Mouse (Mus musculus): ENCODE measurements around the gene Ten1. TPM values are rescaled to one million over a fixed set of nuclear protein-coding genes. Genes with fewer than 3 reads are reported as not detected.

Gene Ten1
- polyA plus RNA-seq, 1 experiment from 2014 or later: 78.2 TPM

DNA sequence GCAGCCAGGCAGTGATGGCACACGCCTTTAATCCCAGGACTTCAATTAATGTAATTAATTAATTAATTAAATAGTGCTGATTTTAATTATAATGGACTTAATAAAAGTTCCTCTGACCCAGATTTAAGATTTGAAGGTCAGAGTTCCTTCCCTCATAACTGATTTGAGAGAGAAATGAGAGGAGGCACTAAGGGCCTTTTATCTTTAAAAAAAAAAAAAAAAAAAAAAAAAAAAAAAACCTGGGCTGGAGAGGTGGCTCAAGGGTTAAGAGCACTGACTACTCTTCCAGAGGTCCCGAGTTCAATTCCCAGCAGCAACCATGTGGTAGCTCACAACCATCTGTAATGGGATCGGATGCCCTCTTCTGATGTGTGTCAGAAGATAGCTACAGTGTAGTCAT, 10.0 kb downstream of the Ten1 start:
- H3K27ac ChIP-seq (ENCODE audit: low read length): no peak overlapping the region
- H3K4me1 ChIP-seq (ENCODE audit: control insufficient read depth, insufficient read depth, low read length): peaks cover 4% of the 10 kb centered on the region; the same call in 1 of the 2 replicates
- H3K4me2 ChIP-seq (ENCODE audit: low read depth, low read length): no peak overlapping the region
- no peaks in the 10 kb centered on the region; the same call in 1 of the 2 replicates for H3K36me3 ChIP-seq (ENCODE audit: control insufficient read depth, insufficient read depth, low read length)
- no peaks in the 10 kb centered on the region for H3K9me3 ChIP-seq (replicated peaks; ENCODE audit: control insufficient read depth, low read length)
- no peak overlapping the region for H3K9ac ChIP-seq (ENCODE audit: low read length)
- 81% methylated on average over 3 of the region's 3 CpGs for WGBS
- no peak for ATAC-seq (ENCODE audit: insufficient read depth, low FRiP score)
- H3K4me3 ChIP-seq (replicated peaks; ENCODE audit: low read length): no peak overlapping the region
- H3K27me3 ChIP-seq (ENCODE audit: control insufficient read depth, insufficient read depth, low read length): no peaks in the 10 kb centered on the region

DNA sequence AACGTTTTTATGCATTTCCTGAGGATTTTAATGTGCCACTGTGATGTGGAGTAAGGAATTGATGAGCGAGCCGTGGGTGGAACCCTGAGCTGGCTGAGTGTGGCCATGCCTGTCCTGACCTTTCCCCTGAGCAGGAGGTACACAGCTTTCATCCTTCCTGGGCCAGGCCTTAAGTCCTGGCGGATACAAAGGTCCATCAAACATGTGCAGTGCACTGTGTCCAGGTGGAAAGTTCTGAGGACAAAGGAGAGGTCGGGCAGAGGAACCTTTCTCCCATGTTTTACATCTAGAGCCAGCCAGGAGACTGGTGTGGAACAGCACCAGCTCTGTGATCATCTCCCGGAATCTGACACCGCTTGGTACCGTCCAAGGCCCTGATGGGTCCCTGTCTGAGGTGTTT, 10.6 kb downstream of the Ten1 start:
- no peaks in the 10 kb centered on the region for H3K27me3 ChIP-seq (ENCODE audit: control insufficient read depth, insufficient read depth, low read length)
- no peaks in the 10 kb centered on the region; the same call in 1 of the 2 replicates for H3K36me3 ChIP-seq (ENCODE audit: control insufficient read depth, insufficient read depth, low read length)
- no peak for ATAC-seq (ENCODE audit: insufficient read depth, low FRiP score)
- no peak overlapping the region for H3K4me2 ChIP-seq (ENCODE audit: low read depth, low read length)
- 79% methylated on average over 8 of the region's 8 CpGs for WGBS
- peaks cover 4% of the 10 kb centered on the region; the same call in 1 of the 2 replicates for H3K4me1 ChIP-seq (ENCODE audit: control insufficient read depth, insufficient read depth, low read length)
- no peak overlapping the region for H3K4me3 ChIP-seq (replicated peaks; ENCODE audit: low read length)
- no peak overlapping the region for H3K27ac ChIP-seq (ENCODE audit: low read length)
- H3K9me3 ChIP-seq (replicated peaks; ENCODE audit: control insufficient read depth, low read length): no peaks in the 10 kb centered on the region
- no peak overlapping the region for H3K9ac ChIP-seq (ENCODE audit: low read length)

GRCm38 (mm10) chr11:116210696-116211095, 12.0 kb downstream of the Ten1 start:
- peak overlapping the region; percentile 6; the same call in 1 of the 2 replicates for H3K4me2 ChIP-seq (ENCODE audit: low read depth, low read length)
- no peaks in the 10 kb centered on the region for H3K27me3 ChIP-seq (ENCODE audit: control insufficient read depth, insufficient read depth, low read length)
- no peak overlapping the region for H3K4me3 ChIP-seq (replicated peaks; ENCODE audit: low read length)
- H3K36me3 ChIP-seq (ENCODE audit: control insufficient read depth, insufficient read depth, low read length): no peaks in the 10 kb centered on the region; the same call in 1 of the 2 replicates
- peak overlapping the region; percentile 89 for H3K27ac ChIP-seq (ENCODE audit: low read length)
- 50% methylated on average over 5 of the region's 5 CpGs for WGBS
- peaks cover 4% of the 10 kb centered on the region; the same call in 1 of the 2 replicates for H3K4me1 ChIP-seq (ENCODE audit: control insufficient read depth, insufficient read depth, low read length)
- peak; percentile 88 for ATAC-seq (ENCODE audit: insufficient read depth, low FRiP score)
- no peaks in the 10 kb centered on the region for H3K9me3 ChIP-seq (replicated peaks; ENCODE audit: control insufficient read depth, low read length)
- H3K9ac ChIP-seq (ENCODE audit: low read length): no peak overlapping the region

- H3K9ac ChIP-seq (ENCODE audit: low read length): no peak overlapping the region
- no peaks in the 10 kb centered on the region for H3K9me3 ChIP-seq (replicated peaks; ENCODE audit: control insufficient read depth, low read length)
- no peaks in the 10 kb centered on the region for H3K27me3 ChIP-seq (ENCODE audit: control insufficient read depth, insufficient read depth, low read length)
- H3K36me3 ChIP-seq (ENCODE audit: control insufficient read depth, insufficient read depth, low read length): no peaks in the 10 kb centered on the region; the same call in 1 of the 2 replicates
- H3K4me1 ChIP-seq (ENCODE audit: control insufficient read depth, insufficient read depth, low read length): peaks cover 8% of the 10 kb centered on the region
- no peak overlapping the region for H3K4me3 ChIP-seq (replicated peaks; ENCODE audit: low read length)
- ATAC-seq (ENCODE audit: insufficient read depth, low FRiP score): no peak
- no peak overlapping the region for H3K4me2 ChIP-seq (ENCODE audit: low read depth, low read length)
- WGBS: 85% methylated on average over 6 of the region's 6 CpGs
- H3K27ac ChIP-seq (ENCODE audit: low read length): no peak overlapping the region
Observed at GRCm38 (mm10) chr11:116212847-116213246, 14.2 kb downstream of the Ten1 start.

GRCm38 (mm10) chr11:116213877-116214510, 15.3 kb downstream of the Ten1 start:
- Histone ChIP-seq H3K27ac (ENCODE audit: low read length) (no peak overlapping the region), H3K4me2 (ENCODE audit: low read depth, low read length) (no peak overlapping the region), H3K27me3 (ENCODE audit: control insufficient read depth, insufficient read depth, low read length) (no peaks in the 10 kb centered on the region), H3K9me3 (replicated peaks; ENCODE audit: control insufficient read depth, low read length) (no peaks in the 10 kb centered on the region), H3K36me3 (ENCODE audit: control insufficient read depth, insufficient read depth, low read length) (no peaks in the 10 kb centered on the region; the same call in 1 of the 2 replicates), H3K4me1 (ENCODE audit: control insufficient read depth, insufficient read depth, low read length) (peaks cover 18% of the 10 kb centered on the region), H3K4me3 (replicated peaks; ENCODE audit: low read length) (no peak overlapping the region), H3K9ac (ENCODE audit: low read length) (no peak overlapping the region)
- 78% methylated on average over 13 of the region's 13 CpGs for WGBS
- ATAC-seq (ENCODE audit: insufficient read depth, low FRiP score): no peak

DNA sequence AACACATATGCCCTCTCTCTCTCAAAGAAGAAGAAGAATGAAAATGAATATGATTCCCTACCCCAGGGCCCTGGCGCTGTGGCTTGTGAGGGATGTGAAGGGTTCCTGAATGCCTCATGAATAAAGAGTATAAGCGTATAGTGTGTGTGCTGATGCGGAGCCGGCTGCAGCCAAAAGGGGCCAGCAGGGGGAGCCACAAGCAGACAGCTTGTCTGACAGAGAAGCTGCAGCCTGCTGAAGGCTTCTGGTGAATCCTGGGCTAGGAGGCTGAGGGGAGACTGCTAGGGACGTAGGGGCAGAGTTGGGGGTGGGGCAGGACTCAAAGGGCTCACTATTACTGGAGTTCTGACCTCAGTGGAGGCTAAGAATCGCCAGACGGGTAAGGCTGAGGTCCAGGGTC, 16.5 kb downstream of the Ten1 start:
- Histone ChIP-seq H3K36me3 (ENCODE audit: control insufficient read depth, insufficient read depth, low read length) (no peaks in the 10 kb centered on the region; the same call in 1 of the 2 replicates), H3K4me3 (replicated peaks; ENCODE audit: low read length) (no peak overlapping the region), H3K9ac (ENCODE audit: low read length) (no peak overlapping the region), H3K27me3 (ENCODE audit: control insufficient read depth, insufficient read depth, low read length) (no peaks in the 10 kb centered on the region), H3K4me1 (ENCODE audit: control insufficient read depth, insufficient read depth, low read length) (peaks cover 26% of the 10 kb centered on the region), H3K9me3 (replicated peaks; ENCODE audit: control insufficient read depth, low read length) (no peaks in the 10 kb centered on the region), H3K27ac (ENCODE audit: low read length) (no peak overlapping the region), H3K4me2 (ENCODE audit: low read depth, low read length) (no peak overlapping the region)
- WGBS: 77% methylated on average over 7 of the region's 7 CpGs
- ATAC-seq (ENCODE audit: insufficient read depth, low FRiP score): no peak

DNA sequence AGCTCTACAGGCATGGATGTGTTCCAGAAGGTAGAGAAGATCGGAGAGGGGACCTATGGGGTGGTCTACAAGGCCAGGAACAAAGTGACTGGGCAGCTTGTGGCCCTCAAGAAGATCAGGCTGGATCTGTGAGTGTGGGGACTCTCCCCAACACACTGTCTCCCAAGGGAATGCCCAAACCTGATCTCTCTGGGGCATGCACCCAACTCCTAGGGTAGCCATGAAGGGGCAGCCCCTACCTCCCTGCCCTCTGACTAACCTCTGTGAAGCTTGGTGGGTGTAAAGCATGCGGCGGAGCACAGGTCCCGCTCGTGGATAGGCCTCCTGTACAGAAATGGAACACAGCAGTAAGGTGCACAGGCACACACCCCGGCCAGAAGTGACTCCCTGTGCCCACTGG, 17.3 kb downstream of the Ten1 start:
- no peak overlapping the region for H3K4me2 ChIP-seq (ENCODE audit: low read depth, low read length)
- H3K4me3 ChIP-seq (replicated peaks; ENCODE audit: low read length): no peak overlapping the region
- H3K27me3 ChIP-seq (ENCODE audit: control insufficient read depth, insufficient read depth, low read length): no peaks in the 10 kb centered on the region
- H3K9ac ChIP-seq (ENCODE audit: low read length): 0 out of 2 replicates have a peak overlapping the region, but pooled peaks have one; percentile 9
- 0 out of 2 replicates have a peak overlapping the region, but pooled peaks have one; percentile 36 for H3K27ac ChIP-seq (ENCODE audit: low read length)
- peaks cover 26% of the 10 kb centered on the region for H3K4me1 ChIP-seq (ENCODE audit: control insufficient read depth, insufficient read depth, low read length)
- H3K9me3 ChIP-seq (replicated peaks; ENCODE audit: control insufficient read depth, low read length): no peaks in the 10 kb centered on the region
- H3K36me3 ChIP-seq (ENCODE audit: control insufficient read depth, insufficient read depth, low read length): no peaks in the 10 kb centered on the region; the same call in 1 of the 2 replicates
- WGBS: 88% methylated on average over 6 of the region's 6 CpGs
- no peak for ATAC-seq (ENCODE audit: insufficient read depth, low FRiP score)

GRCm38 (mm10) chr11:116216549-116216948, 17.9 kb downstream of the Ten1 start:
- Histone ChIP-seq H3K27me3 (ENCODE audit: control insufficient read depth, insufficient read depth, low read length) (no peaks in the 10 kb centered on the region), H3K9me3 (replicated peaks; ENCODE audit: control insufficient read depth, low read length) (no peaks in the 10 kb centered on the region), H3K9ac (ENCODE audit: low read length) (0 out of 2 replicates have a peak overlapping the region, but pooled peaks have one; percentile 37), H3K4me2 (ENCODE audit: low read depth, low read length) (no peak overlapping the region), H3K4me3 (replicated peaks; ENCODE audit: low read length) (no peak overlapping the region), H3K27ac (ENCODE audit: low read length) (peak overlapping the region; percentile 36), H3K36me3 (ENCODE audit: control insufficient read depth, insufficient read depth, low read length) (no peaks in the 10 kb centered on the region; the same call in 1 of the 2 replicates), H3K4me1 (ENCODE audit: control insufficient read depth, insufficient read depth, low read length) (peaks cover 26% of the 10 kb centered on the region)
- no peak for ATAC-seq (ENCODE audit: insufficient read depth, low FRiP score)
- WGBS: 63% methylated on average over 11 of the region's 11 CpGs

DNA sequence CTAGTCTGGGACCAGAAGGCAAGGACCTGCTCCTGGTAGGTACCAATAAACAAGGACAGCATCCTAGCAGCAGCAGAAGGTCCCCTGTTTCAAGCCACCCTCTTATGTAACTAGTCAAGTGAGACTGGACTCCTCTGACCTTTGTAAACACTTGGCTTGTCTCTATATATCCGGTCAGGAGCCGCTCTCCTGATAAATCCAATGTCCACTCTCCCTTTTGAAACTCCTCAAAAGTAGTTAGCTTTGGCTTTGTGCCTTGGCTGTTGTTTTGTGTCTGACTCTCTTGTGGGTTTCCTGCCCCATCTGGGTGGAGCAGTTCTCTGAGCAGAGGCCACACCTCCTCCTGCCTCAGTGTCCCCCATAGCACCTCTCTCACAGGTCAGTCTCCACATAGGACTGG, 19.6 kb downstream of the Ten1 start:
- Histone ChIP-seq H3K27ac (ENCODE audit: low read length) (peak overlapping the region; percentile 92), H3K4me2 (ENCODE audit: low read depth, low read length) (no peak overlapping the region), H3K36me3 (ENCODE audit: control insufficient read depth, insufficient read depth, low read length) (no peaks in the 10 kb centered on the region), H3K4me3 (replicated peaks; ENCODE audit: low read length) (no peak overlapping the region), H3K9me3 (replicated peaks; ENCODE audit: control insufficient read depth, low read length) (no peaks in the 10 kb centered on the region), H3K9ac (ENCODE audit: low read length) (0 out of 2 replicates have a peak overlapping the region, but pooled peaks have one; percentile 12), H3K27me3 (ENCODE audit: control insufficient read depth, insufficient read depth, low read length) (peaks cover 4% of the 10 kb centered on the region), H3K4me1 (ENCODE audit: control insufficient read depth, insufficient read depth, low read length) (peaks cover 22% of the 10 kb centered on the region)
- WGBS: 66% methylated on average over 2 of the region's 2 CpGs
- no peak for ATAC-seq (ENCODE audit: insufficient read depth, low FRiP score)

Data from stomach, embryonic 16.5 days (tissue).